Mouse (Mus musculus) spleen, adult 2 months (tissue): ENCODE measurements at regions not wholly inside any gene's neighbourhood (a gene's known extent, or its start where the extent isn't known, plus 50 kb on each side); places are given as distances from the start of the nearest gene placed in this dataset.

Experiments
- CTCF ChIP-seq: fragments of 200-500 bp; IDR thresholded peaks from 2 replicates; pipeline ENCODE4 v1.5.1; 2011; ENCODE audit warnings: mild to moderate bottlenecking, inconsistent platforms; ENCODE audit not compliant: insufficient read depth, insufficient read length, insufficient replicate concordance; ENCODE audit errors: extremely low read depth
- POLR2A ChIP-seq: fragments of 200-500 bp; IDR thresholded peaks from 2 replicates; pipeline ENCODE4 v1.6.1; 2011; ENCODE audit warnings: low read depth, low read length, inconsistent platforms

DNA sequence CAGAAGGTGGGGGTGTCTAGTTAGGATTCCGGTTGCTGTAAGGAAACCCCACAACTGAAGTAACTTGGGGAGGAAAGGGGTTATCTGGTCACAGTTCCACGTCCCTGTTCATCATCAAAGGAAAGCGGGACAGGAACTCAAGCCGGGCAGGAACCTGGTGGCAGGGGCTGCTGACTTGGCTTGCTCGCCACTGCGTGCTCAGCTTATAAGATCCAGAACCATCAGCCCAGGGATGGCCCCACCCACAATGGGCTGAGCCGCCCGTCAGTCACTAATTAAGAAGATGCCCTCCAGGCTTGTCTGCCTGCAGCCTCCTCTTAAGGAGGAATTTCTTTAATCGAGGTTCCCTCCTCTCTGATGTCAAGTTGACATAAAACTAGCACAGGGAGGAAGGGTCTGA is 275.1 kb upstream of the Jarid2 start:
- no peak for TF ChIP-seq CTCF
- TF ChIP-seq POLR2A: no peak
